Comparison of ENCODE assay signal across 14 mouse cellular contexts in the genomic region with DNA sequence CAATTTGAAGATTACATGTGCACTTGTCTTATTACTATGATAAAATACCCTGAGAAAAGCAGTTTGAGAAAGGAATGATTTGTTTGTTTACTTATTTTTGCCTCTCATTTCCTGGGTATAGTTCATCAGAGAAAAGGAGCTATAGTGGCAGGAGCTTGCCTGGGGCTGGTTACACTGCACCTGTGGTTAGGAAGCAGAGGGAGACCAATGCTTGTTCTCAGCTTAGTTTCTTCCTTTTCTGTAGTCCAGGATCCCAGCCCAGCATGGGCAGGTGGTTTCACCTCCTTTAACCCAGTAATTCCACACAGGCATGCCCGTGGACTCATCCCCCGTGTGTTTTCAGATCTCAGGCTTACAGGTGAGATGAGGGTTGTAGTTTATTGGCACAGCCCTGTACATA.
"Had no signal": no experiment of that assay in that cellular context is flagged by ENCODE, and none has a peak within 500 bp of the region (broad histone marks: within the 10 kb centered on the region; RNA-seq: fewer than 3 reads in every experiment).

No protein-coding gene starts in this region.

- H3K9me3 ChIP-seq: midbrain, embryonic 10.5 days; midbrain, embryonic 12.5 days; neural tube, embryonic 12.5 days; stomach, embryonic 15.5 days had no signal

- H3K9ac ChIP-seq: lung, embryonic 14.5 days; midbrain, embryonic 12.5 days; neural tube, embryonic 12.5 days; stomach, embryonic 15.5 days had no signal

- DNase-seq: lung, adult 18-20 months; lung, embryonic 14.5 days; lung, postnatal 10 days; lung, postnatal 4 days; midbrain, embryonic 14.5 days; right cerebral cortex, postnatal 14 days; thymus, postnatal 14 days; thymus, postnatal 36 days had no signal

- H3K4me1 ChIP-seq: midbrain, embryonic 10.5 days; neural tube, embryonic 12.5 days; stomach, embryonic 15.5 days had no signal

- H3K27me3 ChIP-seq: midbrain, embryonic 12.5 days; neural tube, embryonic 12.5 days; stomach, embryonic 15.5 days had no signal

- H3K4me2 ChIP-seq: lung, embryonic 14.5 days; midbrain, embryonic 12.5 days; neural tube, embryonic 12.5 days; stomach, embryonic 15.5 days had no signal

- H3K4me3 ChIP-seq: midbrain, embryonic 10.5 days; midbrain, embryonic 12.5 days; neural tube, embryonic 12.5 days; stomach, embryonic 15.5 days had no signal

- ATAC-seq: midbrain, embryonic 16.5 days had no signal

- H3K36me3 ChIP-seq: neural tube, embryonic 12.5 days had no signal

- H3K27ac ChIP-seq: midbrain, embryonic 10.5 days; midbrain, embryonic 12.5 days; neural tube, embryonic 12.5 days; stomach, embryonic 15.5 days; stomach, postnatal 0 days had no signal
